Mouse (Mus musculus) megakaryocyte, embryonic 14.5 days (primary cell): ENCODE results near the gene Dennd1b.

ENCODE experiments used
- FLI1 ChIP-seq: IDR thresholded peaks from 2 replicates; pipeline ENCODE4 v1.6.1; 2012; ENCODE audit warnings: low read length, inconsistent platforms, mixed read lengths
- GATA1 ChIP-seq: IDR thresholded peaks from 3 replicates; pipeline ENCODE4 v1.6.1; 2012; ENCODE audit warnings: mixed read lengths, low read length, inconsistent platforms, borderline replicate concordance

DNA sequence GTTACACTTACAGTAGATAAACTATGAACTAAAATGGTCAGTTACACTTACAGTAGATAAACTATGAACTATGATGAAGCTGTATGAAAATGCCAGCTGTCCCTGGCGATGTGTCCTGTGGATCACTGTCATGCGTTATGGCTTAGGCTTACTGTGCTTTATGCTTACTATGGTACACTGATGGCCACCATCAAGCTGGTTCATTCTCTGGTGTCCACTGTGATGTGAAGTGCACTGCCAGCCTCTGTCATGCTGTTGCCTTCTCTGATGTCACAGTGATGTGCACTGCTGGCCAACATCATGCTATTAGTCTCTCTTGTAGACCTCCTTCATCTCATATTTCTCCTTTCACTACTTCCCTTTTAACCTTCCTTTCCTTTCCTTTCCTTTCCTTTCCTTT lies 33.4 kb downstream of the Dennd1b start:
- TF ChIP-seq GATA1 (no peak), FLI1 (no peak)
